Mouse (Mus musculus) layer of hippocampus, adult 8-10 months (tissue): ENCODE results near the gene Abat. TPM values are rescaled to one million over a fixed set of nuclear protein-coding genes. Genes with fewer than 3 reads are reported as not detected.
A peak's percentile ranks its signal among the peaks of the same experiment; 100 is the strongest.
"Not testable (repeated sequence)": the region's sequence is repeated elsewhere in the genome, so short reads cannot be mapped to it uniquely, and the experiment has no call there.

Experiments used
- DNase-seq, 2 experiments: peaks; one replicate each; pipeline ENCODE4 v3.0.0; 2022; ENCODE audit warnings: low spot score in 2 of 2
- total RNA-seq, 4 experiments: library from RNA; stranded (reverse); gene quantifications; 2 replicates each; pipeline ENCODE4 v1.2.4; 2022

Abat gene
- total RNA-seq, 4 experiments from 2014 or later = 127 to 163 (median 143) TPM

- DNase-seq = no peak
These were observed 19.2 kb downstream of the Abat start for GRCm38 (mm10) chr16:8532461-8532860.

DNA sequence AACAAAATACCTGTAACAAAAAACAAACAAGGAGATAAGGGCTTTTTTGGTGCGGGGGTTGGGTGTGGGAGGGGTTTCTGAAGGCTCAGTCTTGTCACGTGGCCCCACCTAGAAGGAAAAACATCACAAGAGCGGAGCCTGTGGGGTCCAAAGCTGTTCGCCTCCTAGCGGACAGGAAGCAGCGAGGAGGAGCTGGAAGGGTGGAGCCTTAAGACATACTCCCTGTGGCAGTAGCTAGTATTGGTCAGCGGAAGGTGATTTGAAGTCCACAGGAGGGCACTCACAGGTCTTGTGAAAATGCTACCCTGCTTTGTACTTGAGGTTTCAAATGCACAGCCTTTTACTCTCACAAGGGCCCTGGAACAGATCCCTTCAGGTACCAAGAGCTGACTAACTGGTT lies 19.7 kb downstream of the Abat start:
- no peak for DNase-seq

GRCm38 (mm10) chr16:8533477-8533876 lies 20.2 kb downstream of the Abat start:
- no peak for DNase-seq

DNA sequence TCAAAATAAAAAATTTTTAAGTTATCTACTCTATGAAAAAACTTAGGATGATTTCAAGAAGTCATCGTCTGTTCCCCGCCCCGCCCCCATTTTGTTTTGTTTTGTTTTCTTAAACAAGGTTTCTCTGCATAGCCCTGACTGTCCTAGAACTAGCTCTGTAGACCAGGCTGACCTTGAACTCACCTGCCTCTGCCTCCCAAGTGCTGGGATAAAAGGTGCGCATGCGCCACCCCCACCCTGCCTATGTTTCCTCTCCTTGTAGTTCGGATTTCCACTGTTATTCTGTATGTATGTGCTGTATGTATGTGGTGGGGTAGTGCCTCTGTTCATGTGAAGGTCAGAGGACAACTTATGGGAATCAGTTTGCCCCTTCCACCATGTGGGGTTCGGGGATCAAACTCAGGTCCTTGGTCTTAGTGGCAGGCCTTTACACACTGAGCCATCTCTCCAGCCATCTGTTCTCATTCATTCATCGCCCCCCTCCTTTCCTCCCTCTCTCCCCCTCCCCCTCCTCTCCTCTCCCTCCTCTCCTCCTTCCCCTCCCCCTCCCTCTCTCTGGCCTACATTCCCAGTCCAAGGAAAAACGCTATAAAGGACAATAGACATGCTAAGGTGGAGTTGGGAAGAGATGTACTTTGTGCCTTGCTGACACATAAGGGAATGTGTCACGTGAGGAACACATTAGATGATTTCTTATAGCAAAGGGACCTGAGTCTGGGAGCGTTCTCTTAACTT lies 21.4 kb downstream of the Abat start:
- DNase-seq = no peak

- DNase-seq = no peak
These were observed 22.2 kb downstream of the Abat start for GRCm38 (mm10) chr16:8535411-8535810.

DNA sequence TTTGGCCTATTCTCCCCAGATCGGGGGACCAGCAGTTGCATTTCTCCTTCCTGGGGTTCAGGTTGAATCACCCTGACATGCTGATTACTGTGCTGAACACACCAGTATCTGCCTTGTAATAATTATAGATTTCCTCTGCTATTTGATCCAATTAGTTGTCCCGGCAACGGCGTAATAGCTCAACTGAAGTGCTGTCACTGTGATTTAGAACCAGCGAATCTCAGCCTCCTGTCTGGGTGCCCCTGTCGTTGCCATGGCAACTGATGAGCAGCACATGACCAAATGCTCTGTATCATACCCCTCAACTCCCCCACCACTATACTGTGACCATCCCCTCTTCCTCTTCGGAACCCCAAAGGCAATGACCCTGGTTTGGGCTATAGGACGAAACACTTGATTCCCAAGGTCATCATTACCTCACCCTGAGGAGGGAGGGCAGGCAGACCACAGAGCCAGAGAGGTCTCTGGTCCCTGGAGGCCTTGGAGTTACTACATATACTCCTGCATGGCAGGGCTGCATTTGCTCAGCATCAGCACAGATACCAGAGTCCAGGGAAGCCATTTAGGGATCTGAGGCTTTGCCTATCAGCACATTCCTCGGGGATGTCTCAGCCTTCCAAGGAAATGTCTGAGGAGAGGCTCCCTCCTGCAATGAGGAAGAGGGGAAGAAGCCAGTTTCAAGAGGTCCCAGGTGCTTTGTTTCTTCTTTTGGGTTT lies 26.1 kb downstream of the Abat start:
- DNase-seq = peak; percentile 70 to 80

DNA sequence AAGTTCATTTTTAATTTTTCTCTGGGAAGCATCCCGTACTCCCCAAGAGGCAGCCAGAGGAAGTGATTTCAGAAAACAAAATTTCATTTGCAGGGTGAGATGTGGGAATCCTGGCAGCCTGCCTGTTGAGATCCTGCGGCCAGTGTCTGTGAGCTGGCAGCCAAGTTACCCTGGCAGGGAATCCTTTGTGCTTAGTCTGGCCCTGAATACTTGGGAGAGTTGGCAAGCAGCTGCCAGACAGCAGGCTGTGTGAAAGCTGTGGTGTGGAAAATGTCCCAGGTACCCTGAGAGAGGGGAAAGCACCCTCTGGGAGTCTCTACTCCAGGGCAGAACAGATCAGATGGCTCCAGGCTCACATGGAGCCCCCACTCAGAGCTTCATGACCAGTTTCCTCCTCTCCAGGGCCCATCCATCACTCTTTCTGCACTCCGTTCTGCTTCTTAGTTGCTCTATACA lies 27.7 kb downstream of the Abat start:
- peak; percentile 78 to 87 for DNase-seq

DNA sequence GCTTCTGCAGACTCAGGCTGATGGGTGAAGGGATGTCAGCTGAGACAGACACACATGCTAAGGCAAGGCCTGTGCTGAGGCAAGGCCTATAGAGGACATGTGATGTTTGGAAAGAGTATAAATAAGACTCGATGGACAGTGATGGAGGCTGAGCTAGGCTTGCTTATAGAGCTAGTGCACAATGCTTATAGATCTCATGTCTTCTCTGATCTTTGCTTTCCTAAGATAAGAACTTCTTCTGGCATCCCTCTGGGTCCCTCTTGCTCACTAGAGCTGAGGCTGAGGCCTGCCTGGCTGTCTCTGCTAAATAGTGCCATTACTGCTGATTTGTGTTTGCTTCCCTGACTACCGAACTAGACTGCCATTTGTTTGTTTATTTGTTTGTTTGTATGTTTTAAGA lies 34.6 kb downstream of the Abat start:
- no peak for DNase-seq

DNA sequence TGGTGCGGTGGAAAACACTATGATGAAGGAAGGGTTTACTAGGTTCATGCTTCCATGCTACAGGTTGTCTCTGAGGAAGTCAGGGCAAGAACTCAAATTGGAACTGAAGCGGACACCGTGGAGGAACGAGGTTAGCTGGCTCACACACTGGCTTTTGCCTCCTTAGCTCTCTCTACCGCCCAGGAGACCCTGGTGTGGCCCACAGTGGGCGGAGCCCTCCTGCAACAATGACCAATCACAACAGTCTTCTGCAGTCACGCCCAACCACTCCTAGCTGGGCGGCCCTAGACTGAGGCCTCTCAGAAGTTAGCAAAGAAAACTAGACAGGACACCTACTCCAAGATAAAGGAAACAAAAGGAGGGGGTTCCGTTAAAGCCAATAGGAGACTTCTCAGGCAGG lies 36.3 kb downstream of the Abat start:
- DNase-seq = no peak

GRCm38 (mm10) chr16:8554351-8554750 lies 41.1 kb downstream of the Abat start:
- DNase-seq = no peak

- DNase-seq = not testable (repeated sequence)
These were observed 41.5 kb downstream of the Abat start for GRCm38 (mm10) chr16:8554751-8555150.

DNA sequence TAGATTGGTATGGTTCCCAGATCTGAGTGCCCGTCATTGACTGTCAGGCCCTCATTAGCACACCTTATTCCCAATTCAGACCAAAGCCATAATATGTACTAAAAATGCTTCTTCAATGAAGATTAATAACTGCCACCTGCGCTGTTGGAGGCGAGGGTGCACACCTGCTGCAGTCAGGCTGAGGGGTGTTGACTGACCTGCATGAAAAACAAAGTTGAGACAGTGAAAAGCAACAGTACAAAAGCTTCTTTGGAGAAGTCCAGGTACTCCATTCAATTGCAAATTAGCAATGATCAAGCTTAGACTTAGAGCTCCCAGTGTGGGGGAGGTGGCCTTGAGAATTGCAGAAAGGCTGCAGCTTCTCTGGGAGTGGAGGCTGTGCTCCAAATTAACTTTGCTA lies 42.1 kb downstream of the Abat start:
- not testable (repeated sequence) for DNase-seq

- no peak for DNase-seq
These were observed 46.9 kb downstream of the Abat start for GRCm38 (mm10) chr16:8560079-8560478.

DNA sequence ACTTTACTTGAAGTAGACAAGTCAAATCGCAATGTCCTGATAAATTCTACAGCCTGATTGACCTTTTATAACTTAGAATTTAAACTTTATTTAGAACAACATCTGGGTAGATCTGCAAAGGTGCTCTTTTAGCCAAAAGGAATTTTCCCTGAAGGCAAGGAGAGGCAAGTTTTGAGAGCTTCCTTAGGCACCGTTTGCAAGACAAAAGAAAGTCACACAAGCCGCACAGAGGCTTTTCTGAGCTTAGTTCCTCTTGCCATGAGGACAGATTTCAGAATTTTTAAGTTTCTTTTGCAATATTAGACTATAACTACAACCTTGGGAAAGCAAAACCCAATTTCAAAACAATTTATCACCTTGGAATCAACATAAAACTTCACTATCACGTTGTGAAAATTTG lies 47.9 kb downstream of the Abat start:
- DNase-seq = not testable (repeated sequence)

DNA sequence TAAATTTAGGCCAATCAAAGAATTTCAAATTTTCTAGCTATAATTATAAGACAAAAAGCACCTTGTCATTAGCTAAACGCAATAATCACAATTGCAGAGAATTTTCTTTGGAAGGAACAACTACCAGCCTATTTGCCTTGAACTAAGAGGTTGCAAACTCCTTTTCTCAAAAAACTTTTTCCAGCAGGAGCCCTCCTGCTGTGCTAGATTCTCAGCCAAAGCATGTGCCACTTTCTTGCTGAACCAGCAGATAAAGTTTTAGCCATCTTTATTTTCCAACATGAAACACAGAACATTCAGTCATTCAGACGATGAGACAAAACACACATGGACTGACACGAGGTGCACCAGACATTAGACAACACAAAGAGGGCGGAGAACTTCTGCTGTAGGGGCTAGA lies 48.6 kb downstream of the Abat start:
- not testable (repeated sequence) for DNase-seq

DNA sequence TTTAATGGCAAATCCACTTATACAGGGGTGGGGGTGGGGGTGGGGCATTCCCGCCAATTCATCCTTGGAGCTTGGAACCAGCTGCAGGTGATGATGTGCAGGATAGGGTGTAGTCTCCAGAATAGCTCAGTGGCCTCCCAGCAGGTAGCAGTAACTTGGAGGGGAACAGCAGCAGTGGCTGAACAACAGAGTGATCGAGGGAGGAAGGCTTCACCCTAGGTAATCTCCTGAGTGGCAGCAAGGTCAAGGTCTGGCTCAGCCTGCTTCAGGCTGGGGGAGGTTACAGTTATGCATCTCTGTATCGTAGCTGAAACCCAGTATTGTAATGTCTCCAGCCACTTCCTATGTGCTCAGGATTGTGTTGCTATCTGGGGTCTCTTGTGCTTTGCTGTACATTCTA lies 49.6 kb downstream of the Abat start:
- not testable (repeated sequence) for DNase-seq

GRCm38 (mm10) chr16:8564836-8565235 lies 51.6 kb downstream of the Abat start:
- no peak for DNase-seq

GRCm38 (mm10) chr16:8565539-8565938 lies 52.3 kb downstream of the Abat start:
- no peak for DNase-seq

GRCm38 (mm10) chr16:8566115-8566711 lies 53.0 kb downstream of the Abat start:
- no peak for DNase-seq

DNA sequence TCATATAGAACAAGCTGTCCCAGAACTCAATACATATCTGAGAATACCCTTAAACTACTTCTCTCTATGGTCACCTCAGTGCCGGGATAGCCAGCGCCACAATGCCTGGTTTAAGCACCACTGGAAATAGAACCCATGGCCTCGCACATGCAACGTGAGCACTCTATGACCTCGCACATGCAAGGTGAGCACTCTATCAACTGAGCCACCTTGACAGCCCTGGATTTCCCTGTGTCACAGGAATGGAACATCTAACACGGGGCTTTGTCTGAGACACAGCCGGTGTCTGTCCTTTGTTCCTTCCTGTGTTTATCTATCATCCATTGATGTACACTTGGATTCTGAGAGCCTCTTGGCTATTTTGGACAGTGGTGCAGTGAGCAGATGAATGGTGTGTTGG lies 55.7 kb downstream of the Abat start:
- no peak for DNase-seq

- DNase-seq = no peak
These were observed 57.1 kb downstream of the Abat start for GRCm38 (mm10) chr16:8570336-8570735.

GRCm38 (mm10) chr16:8570901-8571615 lies 57.8 kb downstream of the Abat start:
- no peak for DNase-seq
